15 mouse cellular contexts compared by ENCODE assay signal in genomic region chr6:97317956-97318355, GRCm38 (mm10).
"Had no signal": no experiment of that assay in that cellular context is flagged by ENCODE, and none has a peak within 500 bp of the region (broad histone marks: within the 10 kb centered on the region; RNA-seq: fewer than 3 reads in every experiment).

No protein-coding gene starts in this region.

- H3K36me3 ChIP-seq: limb, embryonic 12.5 days; liver, embryonic 13.5 days; lung, embryonic 15.5 days had no signal

- H3K27me3 ChIP-seq: limb, embryonic 12.5 days; liver, embryonic 13.5 days; lung, embryonic 15.5 days; neural tube, embryonic 15.5 days had no signal

- H3K27ac ChIP-seq: kidney, postnatal 0 days; limb, embryonic 12.5 days; liver, embryonic 13.5 days; lung, embryonic 15.5 days; macrophage; midbrain, embryonic 13.5 days; neural tube, embryonic 15.5 days had no signal

- H3K4me3 ChIP-seq: limb, embryonic 12.5 days; liver, embryonic 13.5 days; lung, embryonic 15.5 days; midbrain, embryonic 13.5 days; neural tube, embryonic 15.5 days had no signal

- H3K4me1 ChIP-seq: limb, embryonic 12.5 days; midbrain, embryonic 13.5 days; neural tube, embryonic 15.5 days had no signal

- DNase-seq: kidney, adult 8-10 months; kidney, postnatal 36 days; liver; liver, embryonic 13.5 days; liver, postnatal 0 days; lung, postnatal 14 days; right cerebral cortex, adult 18-20 months; right cerebral cortex, postnatal 25 days had no signal

- ATAC-seq: intestine, embryonic 16.5 days; liver, postnatal 0 days; midbrain, embryonic 13.5 days had no signal
